24 mouse cellular contexts compared by ENCODE assay signal in the genomic region with DNA sequence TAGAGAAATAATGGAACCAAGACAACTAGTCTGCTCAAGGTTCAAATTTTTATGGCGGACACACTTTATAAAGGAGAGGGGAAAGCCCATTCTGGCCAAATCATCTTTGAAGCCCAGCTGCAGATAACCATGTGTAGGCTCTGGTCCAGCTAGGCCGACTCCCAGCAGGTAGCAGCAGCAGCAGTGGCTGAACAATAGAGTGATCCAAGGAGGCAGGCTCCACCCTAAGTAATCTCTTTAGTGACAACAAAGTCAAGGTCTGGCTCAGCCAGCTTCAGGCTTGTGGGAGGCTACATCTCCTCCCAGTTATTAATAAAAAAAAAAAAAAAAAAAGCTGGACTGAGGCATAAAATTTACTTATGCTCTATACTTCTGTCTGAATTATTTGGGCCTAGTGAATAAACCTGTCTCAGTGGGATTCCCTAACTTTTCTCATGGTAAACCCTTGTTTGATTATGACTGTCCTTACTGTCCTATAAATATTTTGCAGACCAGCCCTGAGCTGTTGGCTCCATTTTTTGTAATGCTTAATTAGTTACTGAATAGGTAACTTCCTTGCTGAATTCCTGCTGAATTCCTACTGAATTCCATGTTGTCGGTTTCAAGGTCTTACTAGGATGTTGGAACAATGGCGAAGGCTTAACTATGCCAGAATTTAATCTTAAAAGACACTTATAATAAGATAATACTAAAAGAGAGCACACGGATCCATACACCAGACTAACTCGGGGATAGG.
A peak's percentile ranks its signal among the peaks of the same experiment; 100 is the strongest.
DNase-seq lines count a peak whose midpoint lies in the region; TF ChIP-seq lines count a peak whose summit lies in the region.
"Had no signal": no experiment of that assay in that cellular context is flagged by ENCODE, and none has a peak within 500 bp of the region (broad histone marks: within the 10 kb centered on the region; RNA-seq: fewer than 3 reads in every experiment).

No protein-coding gene starts in this region.

- no peak for TF ChIP-seq CTCF in E14TG2a.4 (conservative IDR thresholded peaks at IDR 0.05; ENCODE audit: low read length)

- H3K9me3 ChIP-seq in E14TG2a.4 (ENCODE audit: low read length), result no peaks in the 10 kb centered on the region
- H3K9me3 ChIP-seq: embryonic facial prominence, embryonic 13.5 days; embryonic facial prominence, embryonic 15.5 days; forebrain, embryonic 10.5 days; forebrain, embryonic 12.5 days had no signal

- no peaks in the 10 kb centered on the region for H3K27me3 ChIP-seq in E14TG2a.4 (ENCODE audit: insufficient read depth, low read length)
- H3K27me3 ChIP-seq: CH12.LX; embryonic facial prominence, embryonic 13.5 days; embryonic facial prominence, embryonic 15.5 days; forebrain, embryonic 12.5 days; Patski had no signal

- DNase-seq in ES-CJ7 (ENCODE audit: low read depth, low spot score), result peak; percentile 88
- peak; percentile 87 for DNase-seq in R1 (ENCODE audit: low read depth, low spot score)
- no peak for DNase-seq in kidney, postnatal 36 days
- DNase-seq in left cerebral cortex, postnatal 36 days (ENCODE audit: low spot score in 2 of 2), result no peak
- no peak for DNase-seq in cerebellum, postnatal 14 days
- DNase-seq: adrenal gland, adult 8-10 months; adrenal gland, postnatal 14 days; adrenal gland, postnatal 36 days; B cell, adult 2 months; cerebellum, adult 11-12 months; cerebellum, adult 2 months; cerebellum, adult 9-10 months; cerebellum, postnatal 10 days; cerebellum, postnatal 36 days; embryo, embryonic 11 days had no signal

- intact Hi-C loops in left cerebral cortex, postnatal 36 days (cut with DNase I), result no loop called here

- H3K4me3 ChIP-seq in E14TG2a.4 (replicated peaks; ENCODE audit: low read length), result peak overlapping the region; percentile 57
- H3K4me3 ChIP-seq: embryonic facial prominence, embryonic 13.5 days; embryonic facial prominence, embryonic 15.5 days; erythroblast, embryonic 14.5 days; forebrain, embryonic 10.5 days; forebrain, embryonic 12.5 days had no signal

- peaks cover 43% of the 10 kb centered on the region for H3K36me3 ChIP-seq in E14TG2a.4 (ENCODE audit: insufficient read depth, low read length)
- H3K36me3 ChIP-seq: embryonic facial prominence, embryonic 13.5 days; embryonic facial prominence, embryonic 15.5 days; forebrain, embryonic 10.5 days; forebrain, embryonic 12.5 days; G1E had no signal

- H3K4me1 ChIP-seq in E14TG2a.4 (replicated peaks; ENCODE audit: low read depth, low read length), result peaks cover 49% of the 10 kb centered on the region
- H3K4me1 ChIP-seq: embryonic facial prominence, embryonic 13.5 days; embryonic facial prominence, embryonic 15.5 days; forebrain, embryonic 10.5 days; forebrain, embryonic 12.5 days had no signal

Comparison
In these comparisons a context has a peak if more than half of its experiments do, and no peak if none do; other contexts are left out.
1. DNase-seq: peak in ES-CJ7 (single experiment) and R1 (single experiment); none in kidney, postnatal 36 days (0 of 2), left cerebral cortex, postnatal 36 days (0 of 2) and cerebellum, postnatal 14 days (0 of 2).